Mouse (Mus musculus): ENCODE measurements around the gene Slc15a5. TPM values are rescaled to one million over a fixed set of nuclear protein-coding genes. Genes with fewer than 3 reads are reported as not detected.

Slc15a5 gene
- polyA plus RNA-seq, 1 experiment, result 0.06 TPM

DNA sequence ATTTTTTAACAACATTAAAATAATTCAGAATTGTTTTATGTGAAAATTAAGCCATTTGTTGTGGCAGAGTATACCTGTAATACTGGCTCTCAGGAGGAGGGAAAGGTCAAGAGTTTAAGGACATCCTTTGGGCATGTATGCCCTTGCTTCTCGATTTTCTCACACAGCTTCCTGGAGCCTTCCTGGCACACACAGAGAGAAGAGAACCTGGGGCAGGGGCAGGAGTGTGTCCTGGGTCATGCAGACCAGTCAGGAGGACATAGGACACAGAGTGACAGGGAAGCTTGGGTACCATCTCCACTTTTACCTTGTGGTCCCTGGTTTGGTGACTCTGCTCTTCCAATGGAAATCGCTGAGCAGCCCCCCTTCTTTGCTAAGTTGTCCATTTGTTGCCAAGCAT, 6.2 kb downstream of the Slc15a5 start:
- H3K36me3 ChIP-seq (ENCODE audit: control insufficient read depth, insufficient read depth, low read length), result no peaks in the 10 kb centered on the region
- H3K27ac ChIP-seq (ENCODE audit: insufficient read depth, low read depth, low read length), result no peak overlapping the region
- H3K4me1 ChIP-seq (ENCODE audit: control insufficient read depth, insufficient read depth, insufficient read length, low read length), result peaks cover 6% of the 10 kb centered on the region; the same call in 1 of the 2 replicates
- H3K27me3 ChIP-seq (ENCODE audit: control insufficient read depth, insufficient read depth, low read length), result no peaks in the 10 kb centered on the region
- TF ChIP-seq CTCF (IDR thresholded peaks at IDR 0.05; ENCODE audit: extremely low read depth, insufficient read length, insufficient replicate concordance, low read depth, low read length), result no peak
- TF ChIP-seq POLR2A (IDR thresholded peaks at IDR 0.05; ENCODE audit: low read depth, low read length), result no peak
- no peak overlapping the region for H3K4me3 ChIP-seq (ENCODE audit: low read depth, low read length)
- 64% methylated on average over 2 of the region's 2 CpGs for WGBS

DNA sequence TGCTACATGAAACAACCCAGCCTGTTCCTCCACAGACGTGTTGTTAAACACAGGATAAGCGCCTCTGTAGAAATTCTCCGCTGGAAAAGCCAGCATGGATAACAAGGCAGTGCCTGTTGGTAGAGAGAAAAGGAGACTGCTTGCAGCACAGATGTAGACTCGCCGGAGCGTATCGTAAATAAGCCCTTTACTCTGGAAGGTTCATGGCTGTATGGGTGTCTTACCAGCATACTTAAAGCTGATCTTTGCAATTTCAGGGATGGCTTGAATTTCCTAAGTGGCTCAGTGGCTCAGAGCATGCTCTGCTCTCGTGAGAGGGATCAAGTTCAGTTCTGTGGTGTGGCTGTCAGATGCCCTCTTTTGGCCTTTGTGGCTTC, 6.8 kb downstream of the Slc15a5 start:
- H3K36me3 ChIP-seq (ENCODE audit: control insufficient read depth, insufficient read depth, low read length), result no peaks in the 10 kb centered on the region
- TF ChIP-seq CTCF (IDR thresholded peaks at IDR 0.05; ENCODE audit: extremely low read depth, insufficient read length, insufficient replicate concordance, low read depth, low read length) (no peak), POLR2A (IDR thresholded peaks at IDR 0.05; ENCODE audit: low read depth, low read length) (no peak)
- H3K4me1 ChIP-seq (ENCODE audit: control insufficient read depth, insufficient read depth, insufficient read length, low read length), result peaks cover 5% of the 10 kb centered on the region; the same call in 1 of the 2 replicates
- 88% methylated on average over 8 of the region's 8 CpGs for WGBS
- no peak overlapping the region for H3K27ac ChIP-seq (ENCODE audit: insufficient read depth, low read depth, low read length)
- H3K4me3 ChIP-seq (ENCODE audit: low read depth, low read length), result no peak overlapping the region
- no peaks in the 10 kb centered on the region for H3K27me3 ChIP-seq (ENCODE audit: control insufficient read depth, insufficient read depth, low read length)

GRCm38 (mm10) chr6:138072110-138072962, 7.4 kb downstream of the Slc15a5 start:
- Histone ChIP-seq H3K27ac (ENCODE audit: insufficient read depth, low read depth, low read length) (no peak overlapping the region), H3K27me3 (ENCODE audit: control insufficient read depth, insufficient read depth, low read length) (no peaks in the 10 kb centered on the region), H3K4me3 (ENCODE audit: low read depth, low read length) (no peak overlapping the region), H3K36me3 (ENCODE audit: control insufficient read depth, insufficient read depth, low read length) (no peaks in the 10 kb centered on the region), H3K4me1 (ENCODE audit: control insufficient read depth, insufficient read depth, insufficient read length, low read length) (peaks cover under 1% of the 10 kb centered on the region; the same call in 1 of the 2 replicates)
- WGBS, result 84% methylated on average over 5 of the region's 5 CpGs
- no peak for TF ChIP-seq POLR2A (IDR thresholded peaks at IDR 0.05; ENCODE audit: low read depth, low read length)

- TF ChIP-seq POLR2A (IDR thresholded peaks at IDR 0.05; ENCODE audit: low read depth, low read length) (no peak), CTCF (IDR thresholded peaks at IDR 0.05; ENCODE audit: extremely low read depth, insufficient read length, insufficient replicate concordance, low read depth, low read length) (no peak)
- Histone ChIP-seq H3K27ac (ENCODE audit: insufficient read depth, low read depth, low read length) (no peak overlapping the region), H3K4me3 (ENCODE audit: low read depth, low read length) (no peak overlapping the region), H3K36me3 (ENCODE audit: control insufficient read depth, insufficient read depth, low read length) (no peaks in the 10 kb centered on the region), H3K4me1 (ENCODE audit: control insufficient read depth, insufficient read depth, insufficient read length, low read length) (no peaks in the 10 kb centered on the region), H3K27me3 (ENCODE audit: control insufficient read depth, insufficient read depth, low read length) (no peaks in the 10 kb centered on the region)
- 72% methylated on average over 4 of the region's 4 CpGs for WGBS
Measured at GRCm38 (mm10) chr6:138071505-138072107, 8.1 kb downstream of the Slc15a5 start.

DNA sequence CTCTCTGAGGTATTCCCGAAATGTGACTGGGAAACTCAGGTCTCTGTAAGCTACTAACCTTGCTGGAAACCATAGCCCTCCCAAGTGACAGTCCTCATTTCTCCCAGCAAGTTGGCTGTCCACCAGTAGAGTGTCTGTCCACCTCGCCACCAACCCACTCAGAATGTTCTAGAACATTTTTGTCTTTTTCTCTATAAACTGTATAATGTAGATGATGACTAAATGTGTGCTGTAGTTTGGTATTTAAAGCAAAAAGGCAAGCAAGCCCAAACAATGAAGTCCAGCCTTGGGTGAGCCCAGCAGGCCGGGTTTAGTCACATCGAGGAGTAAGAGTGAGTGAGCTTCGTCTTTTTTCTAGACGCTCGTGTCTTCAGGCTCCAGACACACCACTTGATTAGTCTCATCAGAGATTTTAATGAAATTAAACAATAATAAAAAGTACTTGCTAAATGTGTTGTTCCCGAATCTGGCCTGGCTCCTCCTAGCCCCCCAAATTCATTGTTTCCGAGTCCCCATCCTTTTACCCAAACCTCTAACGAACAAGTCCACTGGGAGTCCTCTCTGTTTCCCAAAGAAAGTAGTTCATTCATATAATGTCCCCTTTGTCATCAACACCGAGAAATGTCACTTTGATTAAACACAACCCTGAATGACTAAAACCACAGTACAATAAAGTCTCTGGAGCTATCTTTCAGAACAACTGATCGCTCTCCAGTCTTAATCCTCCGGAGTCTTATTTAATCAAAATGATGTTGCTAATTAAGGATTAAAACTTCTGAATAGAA, 8.8 kb downstream of the Slc15a5 start:
- H3K27ac ChIP-seq (ENCODE audit: insufficient read depth, low read depth, low read length), result no peak overlapping the region
- 91% methylated on average over 13 of the region's 13 CpGs for WGBS
- no peak overlapping the region for H3K4me3 ChIP-seq (ENCODE audit: low read depth, low read length)
- no peaks in the 10 kb centered on the region for H3K4me1 ChIP-seq (ENCODE audit: control insufficient read depth, insufficient read depth, insufficient read length, low read length)
- H3K36me3 ChIP-seq (ENCODE audit: control insufficient read depth, insufficient read depth, low read length), result no peaks in the 10 kb centered on the region
- no peaks in the 10 kb centered on the region for H3K27me3 ChIP-seq (ENCODE audit: control insufficient read depth, insufficient read depth, low read length)
- no peak for TF ChIP-seq CTCF (IDR thresholded peaks at IDR 0.05; ENCODE audit: extremely low read depth, insufficient read length, insufficient replicate concordance, low read depth, low read length)
- TF ChIP-seq POLR2A (IDR thresholded peaks at IDR 0.05; ENCODE audit: low read depth, low read length), result no peak

- H3K27me3 ChIP-seq (ENCODE audit: control insufficient read depth, insufficient read depth, low read length), result no peaks in the 10 kb centered on the region
- no peak overlapping the region for H3K27ac ChIP-seq (ENCODE audit: insufficient read depth, low read depth, low read length)
- H3K36me3 ChIP-seq (ENCODE audit: control insufficient read depth, insufficient read depth, low read length), result no peaks in the 10 kb centered on the region
- TF ChIP-seq CTCF (IDR thresholded peaks at IDR 0.05; ENCODE audit: extremely low read depth, insufficient read length, insufficient replicate concordance, low read depth, low read length) (no peak), POLR2A (IDR thresholded peaks at IDR 0.05; ENCODE audit: low read depth, low read length) (no peak)
- no peaks in the 10 kb centered on the region for H3K4me1 ChIP-seq (ENCODE audit: control insufficient read depth, insufficient read depth, insufficient read length, low read length)
- 91% methylated on average over 10 of the region's 10 CpGs for WGBS
- H3K4me3 ChIP-seq (ENCODE audit: low read depth, low read length), result no peak overlapping the region
Measured at GRCm38 (mm10) chr6:138069921-138070320, 9.8 kb downstream of the Slc15a5 start.

GRCm38 (mm10) chr6:138055572-138055971, 24.1 kb downstream of the Slc15a5 start:
- Histone ChIP-seq H3K36me3 (ENCODE audit: control insufficient read depth, insufficient read depth, low read length) (no peaks in the 10 kb centered on the region), H3K27ac (ENCODE audit: insufficient read depth, low read depth, low read length) (no peak overlapping the region), H3K4me1 (ENCODE audit: control insufficient read depth, insufficient read depth, insufficient read length, low read length) (peaks cover 10% of the 10 kb centered on the region), H3K4me3 (ENCODE audit: low read depth, low read length) (no peak overlapping the region), H3K27me3 (ENCODE audit: control insufficient read depth, insufficient read depth, low read length) (no peaks in the 10 kb centered on the region)
- WGBS, result 57% methylated on average over 15 of the region's 15 CpGs
- no peak for TF ChIP-seq POLR2A (IDR thresholded peaks at IDR 0.05; ENCODE audit: low read depth, low read length)
- no peak for TF ChIP-seq CTCF (IDR thresholded peaks at IDR 0.05; ENCODE audit: extremely low read depth, insufficient read length, insufficient replicate concordance, low read depth, low read length)

Data from small intestine, adult 2 months (tissue).